Mouse (Mus musculus) thymus, postnatal 0 days (tissue): ENCODE measurements around the gene Sass6. TPM values are rescaled to one million over a fixed set of nuclear protein-coding genes. Genes with fewer than 3 reads are reported as not detected.
"Not testable (repeated sequence)": the region's sequence is repeated elsewhere in the genome, so short reads cannot be mapped to it uniquely, and the experiment has no call there.

Source experiments
- DNase-seq: peaks from one replicate; pipeline ENCODE4 v3.0.0-alpha.2; 2015; ENCODE audit warnings: low spot score
- polyA plus RNA-seq: library from polyadenylated mRNA; unstranded; fragments of >200 nt; fragmentation: Nextera tagmentation; extraction: Ambion mirVana; gene quantifications from 2 replicates; pipeline ENCODE4 v1.2.1, GENCODE M21; 2015

Gene Sass6
- polyA plus RNA-seq, 1 experiment from 2014 or later, result 23.7 TPM

DNA sequence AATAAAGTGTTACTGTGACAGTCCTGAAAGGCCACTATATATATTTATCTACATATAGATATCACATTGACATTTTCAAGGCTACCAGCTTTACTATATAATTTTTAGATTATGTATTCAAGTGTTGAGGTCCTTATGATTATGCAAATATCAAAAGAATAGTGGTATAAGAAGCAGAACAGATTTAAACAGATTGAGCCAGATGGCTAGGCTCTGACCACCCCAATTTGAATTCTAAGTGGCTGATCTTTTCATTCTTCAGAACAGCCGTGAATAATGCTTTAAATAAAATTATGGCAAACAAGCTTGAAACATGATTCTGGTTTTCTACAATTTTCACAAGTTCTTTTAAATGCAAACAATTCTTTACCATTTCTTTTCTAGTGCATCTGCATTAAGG, 36.7 kb downstream of the Sass6 start:
- no peak for DNase-seq

DNA sequence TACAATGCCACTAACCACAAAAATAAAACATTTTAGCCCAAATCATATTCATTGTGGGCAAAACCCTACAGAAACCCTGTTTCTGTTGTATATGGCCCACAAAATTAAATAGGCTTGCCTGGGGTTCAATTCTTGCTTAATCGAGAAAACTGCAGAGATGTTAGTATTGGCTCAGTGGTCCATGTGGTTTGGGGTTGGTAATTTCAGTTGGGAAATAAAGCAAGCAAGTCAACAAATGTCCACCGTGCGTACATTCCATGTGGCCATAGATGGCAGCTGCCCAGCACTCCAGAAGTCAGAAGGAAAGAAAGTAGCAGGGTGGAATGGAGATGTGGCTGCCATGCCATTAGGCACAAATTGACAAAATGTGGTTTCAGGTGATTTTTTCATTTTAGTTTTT, 38.2 kb downstream of the Sass6 start:
- no peak for DNase-seq

DNA sequence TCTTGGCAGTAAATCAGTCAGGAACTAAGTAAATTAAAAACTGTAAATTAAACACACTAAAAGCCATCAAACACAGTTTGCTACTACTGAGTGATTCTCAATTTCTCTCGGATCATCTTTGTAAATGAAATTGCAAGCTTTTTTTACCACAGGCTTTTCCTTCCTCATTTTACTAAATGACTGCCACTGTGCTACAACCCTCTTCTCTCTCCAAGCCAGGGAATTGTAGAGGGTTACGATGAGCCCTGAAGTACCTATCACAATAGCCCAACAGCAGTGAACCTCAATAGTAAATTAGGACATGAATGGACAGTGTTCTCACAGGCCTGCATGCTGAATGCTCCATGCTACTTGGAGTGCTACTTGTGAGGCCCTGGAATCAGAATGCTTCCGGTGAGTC, 39.3 kb downstream of the Sass6 start:
- no peak for DNase-seq

DNA sequence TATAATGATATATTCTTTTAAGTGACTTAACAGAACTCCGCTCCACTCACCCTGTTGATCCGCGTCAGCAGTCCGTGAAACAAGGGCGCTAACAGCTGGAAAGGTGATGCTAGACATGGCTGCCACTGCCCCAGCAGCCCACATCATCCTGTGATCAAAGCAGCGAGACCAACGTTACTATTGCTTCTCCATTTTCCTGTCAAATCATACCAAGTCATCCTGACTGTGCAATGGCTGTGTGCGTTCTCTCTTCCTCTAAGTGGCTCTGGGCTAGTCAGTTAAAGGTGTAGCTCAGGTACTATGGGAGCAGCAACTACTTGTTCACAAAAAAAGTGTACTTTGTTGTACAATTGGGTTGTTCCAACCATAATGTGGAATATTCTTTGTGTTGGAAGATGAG, 40.1 kb downstream of the Sass6 start:
- DNase-seq, result no peak

DNA sequence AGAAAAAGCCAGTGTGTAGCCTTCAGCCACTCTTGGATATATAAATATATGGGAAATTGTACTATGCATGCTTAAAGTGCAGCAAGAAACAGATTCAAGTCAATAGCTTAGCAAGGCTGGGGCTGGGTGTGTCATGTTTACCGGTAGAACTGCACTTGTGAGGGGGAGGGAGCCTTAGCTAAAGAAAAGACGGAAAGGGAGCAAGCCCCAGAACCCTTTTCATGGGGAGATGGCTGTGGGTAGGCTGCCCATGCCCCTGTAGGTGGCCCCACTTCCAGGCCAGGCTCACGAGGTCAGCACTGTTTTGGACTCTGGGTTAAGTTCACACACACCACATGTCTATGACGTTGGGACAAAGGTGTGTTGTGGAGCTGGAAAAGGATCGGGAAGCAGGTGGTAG, 41.0 kb downstream of the Sass6 start:
- no peak for DNase-seq

DNA sequence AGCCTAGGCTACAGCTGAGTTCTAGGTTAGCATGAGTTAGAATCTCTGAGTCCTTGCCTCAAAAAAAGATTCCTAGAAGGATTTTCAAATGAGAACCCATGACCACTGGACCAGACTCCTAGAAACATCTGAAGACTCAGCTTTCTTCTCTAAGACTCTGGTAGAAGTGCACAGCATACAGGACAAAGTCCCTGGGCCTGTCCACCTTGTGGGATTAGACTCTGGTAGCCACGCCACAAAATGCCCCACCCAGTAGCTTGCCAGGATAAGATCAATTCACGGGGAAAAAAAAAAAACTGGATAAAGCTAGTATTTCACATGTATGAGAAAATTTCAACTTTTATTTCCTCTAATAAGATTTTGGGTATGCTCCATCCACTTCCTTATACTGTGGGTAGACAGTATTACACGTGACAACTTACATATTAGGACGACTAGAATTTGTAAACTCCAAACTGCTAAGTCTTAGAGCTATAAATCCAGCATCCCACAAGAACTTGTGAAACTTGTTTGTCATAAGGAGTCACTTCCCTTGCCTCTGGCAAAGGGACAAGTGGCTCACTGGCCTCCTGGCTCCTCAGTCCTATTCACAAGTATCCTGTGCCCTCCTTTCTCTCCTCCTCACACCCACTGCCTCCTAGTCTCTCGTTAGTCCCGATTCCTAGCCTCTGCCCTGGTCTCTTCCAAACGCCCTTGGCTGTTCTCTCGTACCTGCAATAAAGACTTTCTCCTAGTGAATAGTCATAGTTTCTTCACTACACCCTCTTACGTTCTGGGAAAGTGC, 43.1 kb downstream of the Sass6 start:
- DNase-seq, result no peak

DNA sequence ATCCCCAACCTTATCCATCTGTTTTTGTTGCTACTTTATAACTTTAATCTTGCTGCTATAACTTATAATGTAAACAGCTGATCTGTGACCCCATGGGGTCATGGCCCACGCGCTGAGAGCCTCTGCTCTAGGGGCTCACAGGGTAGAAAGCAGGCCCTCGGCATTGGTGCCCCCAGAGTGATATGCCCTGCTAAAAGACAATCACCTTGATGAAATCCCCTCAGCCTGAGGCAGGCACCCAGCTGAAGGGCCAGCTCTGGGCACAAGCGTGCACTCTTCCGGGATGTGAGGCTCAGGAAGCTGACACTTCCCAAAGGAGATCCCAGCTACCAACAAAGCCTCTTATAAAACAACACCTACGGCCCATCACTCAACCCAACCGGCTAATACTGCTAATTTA, 43.8 kb downstream of the Sass6 start:
- no peak for DNase-seq

DNA sequence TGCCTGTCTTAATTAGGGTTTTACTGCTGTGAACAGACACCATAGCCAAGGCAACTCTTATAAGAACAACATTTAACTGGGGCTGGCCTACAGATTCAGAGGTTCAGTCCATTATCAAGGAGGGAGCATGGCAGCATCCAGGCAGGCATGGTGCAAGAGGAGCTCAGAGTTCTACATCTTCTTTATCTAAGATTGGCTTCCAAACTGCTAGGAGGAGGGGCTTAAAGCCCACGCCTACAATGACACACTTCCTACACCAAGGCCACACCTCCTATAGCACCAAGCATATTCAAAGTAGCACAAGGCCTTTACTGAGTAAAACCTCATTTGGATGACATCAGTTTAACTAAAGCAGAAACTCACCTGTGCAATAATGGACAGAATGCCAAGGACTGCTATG, 45.2 kb downstream of the Sass6 start:
- no peak for DNase-seq

DNA sequence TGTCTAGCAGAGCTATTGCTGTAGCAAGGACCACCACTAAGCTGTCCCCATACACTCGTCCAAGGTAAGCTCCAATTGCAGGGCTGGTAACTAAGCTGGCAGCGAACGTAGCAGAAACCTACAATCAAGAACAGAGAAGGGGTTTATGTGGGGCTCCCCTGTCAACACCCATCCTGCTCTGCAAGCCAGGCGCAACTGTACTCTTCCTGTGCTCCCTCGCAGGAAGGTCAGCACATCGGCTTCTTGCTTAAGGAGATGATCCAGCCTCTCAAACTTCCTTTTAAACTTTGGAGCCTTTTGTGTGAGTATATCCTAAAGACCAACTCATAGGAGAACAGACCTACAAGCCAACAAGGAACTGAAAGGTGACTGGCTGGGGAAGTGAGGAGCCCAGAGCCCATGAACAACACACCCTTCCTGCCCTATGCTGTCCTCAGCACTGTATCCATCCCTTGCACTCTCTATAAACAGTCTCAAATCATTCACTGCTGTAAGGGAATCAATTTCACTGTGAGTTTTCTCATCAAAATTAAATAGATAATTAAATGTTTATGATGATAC, 47.1 kb downstream of the Sass6 start:
- DNase-seq, result no peak

DNA sequence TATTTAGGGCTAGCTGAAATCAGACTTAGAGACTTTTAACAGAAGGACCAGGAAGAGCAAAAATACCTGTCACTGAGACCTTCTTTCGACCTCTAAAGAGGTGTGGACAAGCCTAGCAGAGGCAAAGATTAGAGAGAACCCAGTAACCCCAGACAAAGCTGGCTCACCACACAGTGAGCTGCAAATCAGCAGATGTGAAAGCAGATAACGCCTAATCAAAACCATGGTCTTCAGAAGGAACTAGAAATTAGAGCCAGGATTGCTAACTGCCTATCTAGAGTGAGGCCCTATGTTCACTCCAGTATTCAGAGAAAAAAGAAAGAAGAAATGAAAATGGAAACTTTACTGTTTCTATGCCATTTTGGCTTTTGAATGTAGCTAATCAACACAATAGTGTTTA, 47.6 kb downstream of the Sass6 start:
- DNase-seq, result no peak

DNA sequence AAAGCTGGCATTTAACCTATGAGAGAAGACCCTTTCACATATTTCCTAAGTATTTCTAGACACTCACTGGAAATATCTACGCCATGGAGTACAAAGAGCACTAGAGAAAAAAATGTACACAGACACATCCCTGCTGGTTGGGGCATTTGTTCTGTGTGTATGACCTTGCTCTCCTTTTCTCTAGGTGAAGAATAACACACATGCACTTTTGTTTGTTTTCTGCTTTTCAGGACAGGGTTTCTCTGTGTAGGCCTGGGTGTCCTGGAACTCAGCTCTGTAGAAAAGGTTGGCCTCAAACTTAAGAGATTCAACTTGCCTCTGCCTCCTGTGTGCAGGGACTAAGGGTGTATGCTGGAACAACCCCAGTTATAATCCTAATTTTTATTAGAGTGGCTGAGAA, 51.6 kb downstream of the Sass6 start:
- no peak for DNase-seq

DNA sequence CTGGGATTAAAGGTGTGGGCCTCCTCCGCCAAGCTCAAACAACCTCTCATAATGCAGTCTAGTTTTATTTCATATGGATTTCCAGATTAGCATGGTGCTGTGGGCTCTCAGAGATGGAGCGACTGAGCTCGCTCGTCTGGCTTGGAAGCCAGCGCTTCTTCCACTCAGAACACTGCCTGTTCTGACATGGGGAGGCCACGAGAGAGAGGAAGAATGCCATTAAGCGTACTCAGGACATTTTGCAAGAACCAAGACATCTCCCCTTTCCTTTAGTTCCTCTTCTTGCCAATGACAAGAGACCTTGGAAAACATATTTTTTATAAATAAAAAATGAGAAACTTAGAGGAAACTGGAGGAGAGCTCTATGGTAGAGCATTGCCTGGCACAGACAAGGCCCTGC, 54.0 kb downstream of the Sass6 start:
- DNase-seq, result no peak

DNA sequence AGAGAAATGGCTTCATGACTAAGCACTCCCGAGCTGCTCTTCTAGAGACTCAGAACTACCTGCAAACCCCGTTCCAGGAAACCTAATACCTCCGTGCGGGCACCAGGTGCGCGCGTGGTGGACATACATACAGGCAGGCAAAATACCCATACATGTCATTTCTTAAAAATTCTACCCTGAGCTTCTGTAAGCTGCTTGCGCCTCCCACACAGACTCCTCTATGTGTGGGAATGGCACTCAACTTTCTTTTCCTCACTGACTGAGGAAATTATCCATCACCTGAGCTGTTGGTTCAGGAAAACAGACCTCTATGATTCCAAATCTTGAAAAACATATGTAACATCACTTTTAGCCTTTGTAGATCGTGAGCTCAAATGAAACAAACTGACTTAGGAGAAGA, 55.9 kb downstream of the Sass6 start:
- no peak for DNase-seq

DNA sequence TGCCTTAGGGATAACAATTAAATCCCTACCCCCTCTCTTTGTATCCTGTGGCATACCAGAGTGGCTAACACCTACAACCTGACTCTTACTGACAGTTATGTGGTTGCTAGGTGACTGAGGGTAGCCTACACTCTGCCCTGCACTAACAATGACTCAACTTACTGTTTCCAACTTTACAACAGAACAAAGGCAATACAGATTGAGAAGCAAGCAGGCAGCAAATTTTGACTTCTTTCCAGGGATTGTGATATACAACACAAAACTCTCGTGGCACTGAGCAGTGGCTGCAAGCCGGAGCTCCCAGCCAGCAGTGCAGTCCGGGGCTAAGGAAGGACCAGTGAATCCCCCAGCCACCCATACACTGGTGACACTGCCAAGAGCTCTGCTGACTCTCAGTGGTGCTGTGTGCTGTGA, 57.3 kb downstream of the Sass6 start:
- no peak for DNase-seq

DNA sequence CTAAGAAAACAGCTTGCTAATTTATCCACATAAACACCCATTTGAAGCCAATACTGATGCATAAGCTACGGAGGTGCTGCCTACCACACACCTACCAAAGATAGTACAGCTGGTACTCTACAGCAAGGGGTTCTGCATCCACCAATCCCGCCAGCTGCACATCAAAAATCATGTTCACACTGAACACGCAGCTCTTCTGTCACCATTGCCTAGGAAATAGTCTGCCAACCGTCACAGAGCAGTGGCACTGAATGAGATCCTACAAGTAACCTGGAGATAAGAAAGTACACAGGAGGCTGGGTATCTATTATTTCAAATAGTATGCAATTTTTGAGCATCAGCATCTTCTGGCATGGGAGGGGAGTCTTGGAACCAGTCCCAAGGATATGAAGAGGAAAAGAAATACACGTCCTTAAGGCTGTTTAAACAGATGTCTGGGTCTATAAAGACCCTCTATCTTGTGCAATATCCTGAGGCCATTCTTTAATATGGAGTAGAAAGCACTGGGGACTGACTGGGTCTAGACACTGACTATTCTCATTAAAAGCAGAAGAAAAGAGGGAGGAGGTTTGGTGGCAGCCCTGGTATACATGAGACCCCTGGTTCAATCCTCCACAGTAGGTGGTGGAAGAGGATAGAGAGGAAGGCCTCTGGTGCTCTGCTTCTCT, 58.6 kb downstream of the Sass6 start:
- DNase-seq, result no peak

DNA sequence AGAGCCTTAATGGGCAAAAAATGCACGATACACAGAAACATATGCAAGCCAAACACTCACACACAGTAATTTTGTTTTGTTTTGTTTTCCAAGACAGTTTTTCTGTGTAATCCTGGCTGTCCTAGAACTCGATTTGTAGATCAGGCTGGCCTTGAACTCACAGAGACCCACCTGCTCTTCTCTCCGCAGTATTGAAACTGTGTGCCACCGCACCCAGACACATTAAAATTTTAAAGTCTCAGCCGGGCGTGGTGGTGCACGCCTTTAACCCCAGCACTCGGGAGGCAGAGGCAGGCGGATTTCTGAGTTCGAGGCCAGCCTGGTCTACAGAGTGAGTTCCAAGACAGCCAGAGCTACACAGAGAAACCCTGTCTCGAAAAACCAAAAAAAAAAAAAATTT, 59.3 kb downstream of the Sass6 start:
- not testable (repeated sequence) for DNase-seq

DNA sequence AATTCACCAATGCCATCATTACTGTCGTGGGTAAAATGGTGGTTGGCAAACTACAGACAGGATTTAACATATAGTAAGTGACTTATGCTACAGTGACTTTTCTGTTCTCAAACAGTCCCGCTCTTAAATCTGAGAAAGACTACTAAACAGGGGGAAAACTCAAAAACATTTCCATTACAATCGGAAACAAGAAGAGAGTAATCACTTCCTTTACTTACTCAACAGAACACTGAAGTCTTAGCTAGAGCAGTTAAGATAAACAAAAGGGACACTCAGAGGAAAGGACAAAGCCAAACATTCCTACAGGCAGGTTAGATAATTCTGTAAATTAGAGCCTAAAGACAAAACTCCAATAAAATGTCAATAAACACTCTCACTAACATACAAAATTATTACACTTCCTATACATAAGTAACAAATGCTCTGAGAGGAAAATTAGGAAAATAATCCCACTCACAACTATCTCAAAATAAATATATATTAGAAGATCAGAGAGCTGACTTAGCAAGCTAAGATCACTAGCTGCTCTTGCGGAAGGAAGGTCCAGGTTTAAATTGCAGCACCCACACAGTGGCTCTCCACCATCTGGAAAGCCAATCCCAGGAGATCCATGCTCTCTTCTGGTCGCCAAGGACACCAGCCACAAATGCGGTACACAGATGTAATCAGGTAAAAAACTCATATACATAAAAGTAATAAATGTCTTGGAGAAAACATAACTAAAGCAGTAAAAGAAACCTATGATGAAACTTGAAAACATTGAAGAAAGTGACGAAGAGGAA, 61.6 kb downstream of the Sass6 start:
- no peak for DNase-seq

DNA sequence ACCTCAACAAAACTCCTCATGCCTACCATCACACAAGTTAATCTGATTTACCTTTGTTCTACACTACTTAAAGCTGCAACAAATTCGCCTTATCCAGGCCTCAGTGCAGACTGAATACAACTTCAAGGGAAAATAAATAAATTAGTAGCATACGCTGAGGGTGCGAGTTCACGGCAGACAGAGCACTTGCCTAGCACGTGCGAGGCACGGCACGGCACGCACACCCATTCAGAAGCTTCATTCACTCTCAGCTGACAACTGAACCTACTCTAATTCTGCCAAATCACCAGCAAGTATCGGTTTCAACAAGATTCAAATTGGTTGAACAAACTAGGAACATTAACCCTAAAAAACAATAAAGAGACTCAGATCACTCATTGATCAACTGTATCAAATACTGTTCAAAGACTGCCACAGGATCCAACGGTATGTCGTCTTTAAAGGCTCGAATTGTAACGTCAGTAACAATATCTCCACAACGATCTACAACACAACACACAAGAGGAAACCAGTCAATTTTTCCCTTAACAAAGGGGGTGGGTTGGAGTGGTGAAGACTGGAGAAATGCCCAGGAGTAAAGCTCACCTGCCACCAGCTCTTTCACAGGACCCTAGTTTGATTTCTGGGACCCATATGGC, 64.3 kb downstream of the Sass6 start:
- DNase-seq, result no peak

DNA sequence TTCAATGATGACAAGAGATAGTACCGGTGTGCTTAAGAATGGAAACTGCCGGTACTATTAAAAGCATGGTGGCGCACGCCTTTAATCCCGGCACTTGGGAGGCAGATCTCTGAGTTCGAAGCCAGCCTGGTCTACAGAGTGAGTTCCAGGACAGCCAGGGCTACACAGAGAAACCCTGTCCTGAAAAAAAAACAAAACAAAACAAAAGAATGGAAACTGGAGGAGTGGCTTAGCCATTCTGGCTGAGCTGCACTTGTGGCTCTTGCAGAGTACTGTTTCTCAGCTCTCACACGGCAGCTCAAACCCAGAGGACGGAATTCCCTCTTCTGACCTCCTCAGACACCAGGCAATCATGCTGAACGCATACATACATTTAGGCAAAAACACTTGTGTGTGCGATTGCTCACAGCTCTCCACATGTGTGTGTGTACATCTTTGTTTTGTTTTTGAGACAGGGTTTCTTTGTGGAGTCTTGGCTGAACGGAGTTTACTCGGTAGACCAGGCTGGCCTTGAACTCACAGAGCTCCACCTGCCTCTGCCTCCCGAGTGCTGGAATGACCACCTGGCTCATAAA, 65.2 kb downstream of the Sass6 start:
- DNase-seq, result no peak

DNA sequence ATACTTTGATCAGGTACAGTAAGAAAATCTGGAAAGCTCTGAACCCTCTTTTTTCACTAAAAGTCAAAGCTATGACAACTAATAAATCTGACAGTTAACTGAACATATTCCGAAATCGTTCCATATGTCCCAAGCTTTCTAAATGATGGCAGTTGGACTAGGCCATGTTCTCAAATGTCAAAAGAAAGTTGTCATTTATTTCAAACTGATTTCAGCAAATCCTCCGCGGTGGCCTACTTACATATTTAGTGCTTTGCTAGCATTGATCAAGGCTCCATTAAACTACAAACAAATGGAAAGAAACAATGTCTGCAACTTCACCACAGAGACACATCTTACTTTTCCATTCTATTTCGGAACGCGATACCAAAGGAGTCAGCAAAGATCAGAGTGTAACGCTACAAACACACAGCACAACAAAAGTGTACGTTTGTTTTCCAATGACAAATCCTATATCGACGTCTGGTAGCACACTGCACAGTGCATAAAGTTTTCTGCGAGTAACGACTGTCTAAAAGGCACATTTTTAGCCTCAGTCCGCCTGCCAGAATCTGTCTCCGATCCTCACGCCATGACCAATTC, 66.6 kb downstream of the Sass6 start:
- peak; percentile 34 for DNase-seq

DNA sequence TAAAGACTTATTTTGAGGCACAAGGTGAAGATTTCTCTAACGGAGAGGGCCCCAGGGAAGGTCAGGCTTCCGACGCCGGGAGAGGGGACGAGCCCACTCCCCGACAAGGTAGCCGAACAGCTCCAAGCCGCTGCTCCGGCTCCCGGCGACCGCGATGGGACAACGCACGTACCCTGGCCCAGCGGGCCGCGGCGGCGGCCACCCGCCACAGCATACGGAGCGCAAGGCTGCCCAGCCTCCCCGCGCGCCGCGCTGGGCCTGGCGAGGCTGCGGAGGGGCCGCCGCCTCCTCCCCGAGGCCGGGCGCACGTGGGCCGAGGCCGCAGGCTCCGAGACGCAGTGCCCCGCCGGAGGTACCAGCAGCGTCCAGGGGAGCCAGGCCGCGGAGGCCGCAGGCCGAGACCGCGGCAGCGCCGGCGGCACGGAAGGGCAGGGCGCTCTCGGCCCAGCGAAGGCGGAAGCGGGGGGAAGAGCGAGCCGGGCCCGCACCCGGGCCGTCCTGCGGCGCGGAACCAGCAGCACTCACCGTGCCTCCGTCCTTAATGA, 67.2 kb downstream of the Sass6 start:
- no peak for DNase-seq
